Mouse (Mus musculus): ENCODE results near the gene Mpped2.

Gene Mpped2

GRCm38 (mm10) chr2:106692783-106693701 is at the start of gene Mpped2:
Gene Mpped2 (plus strand): TSS chr2:106693269.
- DNase-seq (ENCODE audit: low read depth, low spot score) = peak; percentile 68

GRCm38 (mm10) chr2:106644782-106645181 is 48.3 kb upstream of the Mpped2 start:
- no peak for DNase-seq (ENCODE audit: low read depth, low spot score)

DNA sequence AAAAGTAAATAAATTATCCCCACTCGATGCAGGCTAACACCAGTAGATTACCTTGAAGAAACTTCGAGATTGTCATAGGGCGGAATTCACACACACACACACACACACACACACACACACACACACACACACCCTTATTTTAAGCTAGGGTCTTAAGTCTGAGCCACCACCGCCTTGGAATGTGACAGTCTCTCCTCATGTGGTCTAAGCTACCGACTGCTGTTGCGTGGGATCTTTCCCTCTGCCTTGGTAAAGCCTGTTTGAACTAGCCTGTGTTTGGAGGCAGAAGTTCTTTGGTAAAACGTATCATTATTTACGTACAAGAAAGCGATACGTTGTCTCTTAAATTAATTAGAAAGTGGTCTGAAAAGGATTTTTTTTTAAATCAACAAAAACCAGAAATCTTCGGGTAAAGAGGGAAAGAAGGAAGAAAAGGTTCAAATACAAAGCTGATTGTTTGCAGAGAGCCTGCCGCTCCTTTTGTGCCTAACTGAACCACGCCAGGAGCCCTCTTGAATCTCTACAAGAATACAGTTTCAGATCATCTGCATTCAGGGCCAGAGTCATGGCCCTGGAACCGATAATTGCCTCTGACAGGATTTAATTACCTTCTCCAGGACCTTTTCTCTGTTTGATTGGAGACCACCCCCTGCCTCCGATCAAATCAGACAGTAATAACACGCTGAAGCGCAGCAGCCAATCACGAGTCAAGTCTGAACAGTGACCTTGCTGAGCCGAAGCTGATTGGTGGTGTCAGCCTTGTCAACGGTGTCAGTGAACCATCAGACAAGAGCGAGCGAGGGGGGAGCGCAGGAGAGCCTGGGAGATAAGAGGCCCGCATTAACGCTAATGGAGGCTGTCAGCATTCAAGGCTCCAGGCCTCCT is 43.1 kb upstream of the Mpped2 start:
- peak; percentile 81 for DNase-seq (ENCODE audit: low read depth, low spot score)

- DNase-seq (ENCODE audit: low read depth, low spot score) = no peak
Measured at GRCm38 (mm10) chr2:106652151-106652550, 40.9 kb upstream of the Mpped2 start.

- no peak for DNase-seq (ENCODE audit: low read depth, low spot score)
Measured at GRCm38 (mm10) chr2:106652741-106653140, 40.3 kb upstream of the Mpped2 start.

- no peak for DNase-seq (ENCODE audit: low read depth, low spot score)
Measured at GRCm38 (mm10) chr2:106653261-106653660, 39.8 kb upstream of the Mpped2 start.

DNA sequence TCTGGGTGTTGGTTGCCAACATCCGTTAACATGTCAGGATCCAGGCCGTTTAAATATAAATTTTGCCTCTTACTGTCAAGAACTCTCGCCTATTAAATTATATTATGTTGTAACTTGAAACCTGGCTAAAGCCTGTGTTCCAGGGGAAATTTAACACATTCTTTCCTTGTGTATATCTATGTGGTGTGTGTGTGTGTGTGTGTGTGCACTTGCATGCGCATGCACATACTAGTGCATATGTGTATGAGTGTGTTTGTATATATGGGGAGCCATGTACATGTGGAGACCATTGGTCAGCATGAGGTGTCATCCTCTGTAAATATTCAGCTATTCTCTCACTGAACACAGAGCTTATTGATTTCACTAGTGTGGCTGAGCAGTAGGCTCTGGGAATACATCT is 37.8 kb upstream of the Mpped2 start:
- no peak for DNase-seq (ENCODE audit: low read depth, low spot score)

DNA sequence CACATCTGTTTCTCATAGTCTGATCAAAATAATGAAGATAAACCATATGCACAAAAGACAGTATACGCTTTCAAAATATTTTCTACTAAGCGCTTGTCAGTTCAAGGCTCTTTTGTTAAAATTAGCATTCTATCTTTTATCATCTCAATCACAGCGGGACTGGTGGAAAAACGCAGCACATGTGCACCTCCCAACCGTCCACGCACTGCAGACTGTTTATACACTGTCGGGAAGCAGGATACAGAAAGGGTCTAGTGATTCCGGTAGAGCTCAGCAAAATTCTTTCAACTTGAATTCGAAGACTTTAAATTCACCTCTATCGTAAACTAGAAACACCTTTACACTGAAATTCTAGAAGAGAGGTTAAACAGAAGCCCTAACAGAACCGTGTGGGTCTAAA is 27.8 kb upstream of the Mpped2 start:
- DNase-seq (ENCODE audit: low read depth, low spot score) = no peak

- DNase-seq (ENCODE audit: low read depth, low spot score) = no peak
Measured at GRCm38 (mm10) chr2:106674319-106674718, 18.8 kb upstream of the Mpped2 start.

- no peak for DNase-seq (ENCODE audit: low read depth, low spot score)
Measured at GRCm38 (mm10) chr2:106677449-106677848, 15.6 kb upstream of the Mpped2 start.

DNA sequence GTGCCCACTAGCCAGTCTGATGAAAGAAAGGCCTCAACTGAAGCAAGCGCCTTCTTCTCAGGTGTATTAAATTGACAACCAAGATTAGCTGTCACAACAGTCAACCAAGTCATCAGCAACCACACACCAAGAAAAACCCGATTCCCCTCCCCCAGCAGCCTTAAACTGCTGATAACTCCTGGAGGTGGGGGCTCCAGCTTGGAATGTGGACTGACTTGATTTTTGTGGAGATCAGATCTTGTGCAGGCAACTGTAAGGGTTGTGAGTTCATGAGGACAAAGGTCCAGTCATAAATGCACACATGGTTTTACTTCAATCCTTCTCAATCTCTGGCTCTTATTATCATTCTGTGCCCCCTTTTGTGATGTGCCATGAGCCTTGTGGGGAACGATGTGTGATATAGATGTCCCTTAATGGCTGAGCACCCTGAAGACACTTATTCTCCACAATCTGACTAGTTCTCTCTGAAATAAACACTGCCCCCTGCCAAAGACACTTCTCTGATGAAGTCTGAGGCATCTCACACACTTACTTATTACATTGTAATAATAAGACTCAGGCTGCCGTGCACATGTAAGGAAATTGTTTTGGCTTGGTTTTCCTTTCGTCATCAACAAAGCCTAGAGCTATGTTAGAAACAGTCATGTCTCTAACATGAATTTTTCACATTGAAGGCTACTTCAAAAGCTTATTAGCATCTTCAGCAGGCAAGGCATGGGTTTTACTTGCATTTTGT is 13.2 kb upstream of the Mpped2 start:
- no peak for DNase-seq (ENCODE audit: low read depth, low spot score)

DNA sequence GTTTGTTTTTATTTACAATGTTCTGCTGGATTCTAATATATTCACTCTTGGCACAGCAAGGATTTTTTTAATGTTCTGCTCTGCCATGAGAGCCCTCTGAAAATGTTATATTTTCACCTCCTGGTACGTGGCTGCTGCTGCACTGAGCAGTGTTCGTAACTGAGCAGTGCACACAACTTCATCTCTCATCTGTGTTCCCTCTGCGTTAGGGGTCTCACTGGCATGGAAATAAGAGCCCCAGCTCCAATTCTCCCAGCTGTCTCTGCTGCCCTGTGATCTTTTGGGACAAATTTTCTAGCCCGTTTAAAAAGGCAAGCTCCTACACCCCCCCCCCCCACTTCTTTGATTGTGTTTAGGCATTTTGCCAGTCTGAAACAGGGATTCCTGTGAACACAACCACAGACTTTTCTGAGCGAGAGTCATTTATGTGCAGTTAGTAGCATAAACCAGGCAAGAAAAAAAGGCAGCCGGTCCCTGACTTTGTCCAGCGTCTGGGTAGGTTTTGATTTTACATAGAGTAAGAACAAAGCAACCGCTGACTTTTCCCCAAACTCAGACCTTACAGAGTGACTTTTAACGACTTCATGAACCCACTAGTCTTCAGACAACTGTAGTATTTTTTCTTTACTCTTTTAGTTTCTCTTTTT is 9.8 kb upstream of the Mpped2 start:
- DNase-seq (ENCODE audit: low read depth, low spot score) = no peak

DNA sequence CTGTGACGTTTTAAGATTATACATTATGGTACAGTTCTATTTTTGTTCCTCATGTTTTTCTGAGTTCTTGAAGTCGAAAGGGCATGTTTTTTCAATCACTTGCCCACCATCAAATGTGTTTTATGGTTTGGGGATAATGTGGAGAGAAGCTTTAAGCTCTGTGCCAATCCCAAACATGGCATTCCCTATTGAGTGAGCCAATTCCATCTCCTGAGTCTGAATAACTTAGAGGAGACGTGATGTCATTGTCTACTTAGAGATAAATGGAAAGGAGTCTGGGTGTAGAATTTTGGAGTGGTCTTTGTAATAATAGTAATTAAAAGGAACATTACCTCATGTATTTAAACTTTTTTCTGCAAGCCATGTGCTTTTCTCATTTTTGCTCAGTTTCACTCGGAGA is 9.2 kb upstream of the Mpped2 start:
- no peak for DNase-seq (ENCODE audit: low read depth, low spot score)

- DNase-seq (ENCODE audit: low read depth, low spot score) = no peak
Measured at GRCm38 (mm10) chr2:106691753-106692363, 1.2 kb upstream of the Mpped2 start.

GRCm38 (mm10) chr2:106692405-106692782 is 675 bp upstream of the Mpped2 start:
- DNase-seq (ENCODE audit: low read depth, low spot score) = no peak

DNA sequence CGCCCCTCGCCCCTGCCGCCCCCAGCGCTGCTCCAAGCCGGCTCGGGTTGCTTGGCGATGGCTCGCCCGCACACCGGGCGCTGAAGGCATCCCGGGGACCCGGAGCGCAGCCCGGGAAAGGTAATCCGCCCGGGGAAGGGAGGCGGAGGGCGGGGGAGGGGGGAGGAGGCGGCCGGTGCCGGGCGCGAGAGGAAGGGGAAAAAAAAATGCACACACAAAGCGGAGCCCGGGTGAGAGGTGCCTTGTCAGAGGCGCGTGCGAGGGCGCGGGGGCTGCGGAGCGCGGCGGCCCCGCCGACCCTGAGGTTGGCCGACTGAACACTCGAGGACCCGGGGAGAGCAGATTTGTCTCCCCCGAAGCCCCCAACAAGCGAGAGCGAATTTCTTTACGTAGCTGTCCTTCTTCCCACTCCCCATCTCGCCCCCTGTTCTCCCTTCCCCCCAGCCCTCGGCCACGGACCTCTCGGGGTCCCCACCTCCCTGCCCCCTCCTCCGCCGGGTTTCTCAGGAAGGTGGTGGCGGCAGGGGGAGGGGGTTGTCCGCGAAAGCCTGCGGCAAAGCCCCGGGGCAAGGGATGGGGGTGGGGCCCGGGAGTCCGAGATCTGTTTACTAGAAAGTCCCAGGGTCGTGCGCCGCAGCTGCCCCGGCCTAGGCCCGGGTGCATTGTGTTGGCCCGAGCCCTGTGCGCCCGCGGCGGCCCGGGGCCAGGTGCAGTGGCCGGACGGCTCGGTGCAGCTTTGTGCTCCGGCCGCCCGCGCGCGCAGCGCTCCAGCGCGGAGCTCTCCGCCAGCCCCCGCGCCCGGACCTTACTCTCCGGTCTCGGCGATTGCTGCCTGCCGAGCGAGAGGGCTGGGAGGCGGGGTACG is 865 bp downstream of the Mpped2 start:
- peak; percentile 51 for DNase-seq (ENCODE audit: low read depth, low spot score)

DNA sequence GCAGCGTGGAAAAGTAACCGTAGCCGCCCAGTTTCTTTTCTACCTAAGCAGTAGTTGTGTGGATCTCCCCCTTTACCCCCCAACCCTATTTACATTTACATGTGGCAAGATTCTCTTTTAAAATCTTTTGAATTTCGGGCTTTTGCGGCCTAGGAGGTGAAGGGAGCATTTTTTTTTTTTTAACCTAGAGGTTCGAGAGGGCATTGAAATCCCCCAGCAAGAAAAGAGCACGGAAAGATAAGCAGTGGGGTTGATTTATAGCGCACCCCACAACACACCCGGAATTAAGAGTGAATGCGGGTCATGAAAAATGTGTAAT is 1.5 kb downstream of the Mpped2 start:
- no peak for DNase-seq (ENCODE audit: low read depth, low spot score)

DNA sequence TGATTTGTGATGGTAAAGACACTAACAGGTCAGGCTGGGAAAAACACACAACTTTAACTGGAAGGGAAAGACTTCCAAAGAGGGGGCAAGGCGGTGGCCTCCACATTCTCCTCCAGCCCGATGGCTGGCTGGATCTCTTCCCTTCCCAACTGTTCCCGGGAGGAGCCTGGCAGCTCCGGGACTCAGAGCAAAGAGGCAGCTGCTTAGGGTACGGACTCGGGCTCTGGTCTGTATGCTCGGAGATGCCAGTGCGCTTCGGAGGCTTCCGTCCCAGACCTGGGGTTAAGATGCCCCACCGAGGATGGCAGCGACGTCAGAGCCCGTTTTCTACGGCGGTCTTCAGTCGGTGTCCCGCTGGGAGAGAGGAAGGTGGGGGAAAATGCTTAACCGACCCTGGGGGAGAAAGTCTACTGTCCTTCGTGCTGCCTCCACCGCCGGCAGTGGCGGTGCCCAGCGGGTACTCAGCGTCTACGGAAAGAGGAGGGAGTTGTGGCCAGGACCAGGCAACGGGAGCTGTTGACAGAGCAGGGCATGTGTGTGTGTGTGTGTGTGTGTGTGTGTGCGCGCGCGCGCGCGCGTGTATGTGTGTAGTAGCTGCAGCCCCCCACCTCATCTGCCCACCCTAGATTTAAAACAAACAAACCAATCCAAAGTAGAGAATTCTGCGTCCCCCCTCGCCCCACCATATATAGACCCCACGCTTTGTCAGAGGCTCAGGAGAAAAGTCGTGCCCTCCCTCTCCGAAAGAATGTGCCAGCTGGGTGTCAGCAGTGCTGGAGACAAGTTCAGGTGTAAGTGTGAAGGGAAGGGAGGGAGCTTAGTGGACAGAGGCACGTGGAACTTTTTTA is 2.0 kb downstream of the Mpped2 start:
- DNase-seq (ENCODE audit: low read depth, low spot score) = peak; percentile 30

- DNase-seq (ENCODE audit: low read depth, low spot score) = no peak
Measured at GRCm38 (mm10) chr2:106695734-106696022, 2.6 kb downstream of the Mpped2 start.

Measured in retina, postnatal 7 days (tissue).